Mouse (Mus musculus): ENCODE results near the gene Fastk. TPM values are rescaled to one million over a fixed set of nuclear protein-coding genes. Genes with fewer than 3 reads are reported as not detected.

The Fastk gene
- polyA plus RNA-seq, 1 experiment = 91.1 TPM

DNA sequence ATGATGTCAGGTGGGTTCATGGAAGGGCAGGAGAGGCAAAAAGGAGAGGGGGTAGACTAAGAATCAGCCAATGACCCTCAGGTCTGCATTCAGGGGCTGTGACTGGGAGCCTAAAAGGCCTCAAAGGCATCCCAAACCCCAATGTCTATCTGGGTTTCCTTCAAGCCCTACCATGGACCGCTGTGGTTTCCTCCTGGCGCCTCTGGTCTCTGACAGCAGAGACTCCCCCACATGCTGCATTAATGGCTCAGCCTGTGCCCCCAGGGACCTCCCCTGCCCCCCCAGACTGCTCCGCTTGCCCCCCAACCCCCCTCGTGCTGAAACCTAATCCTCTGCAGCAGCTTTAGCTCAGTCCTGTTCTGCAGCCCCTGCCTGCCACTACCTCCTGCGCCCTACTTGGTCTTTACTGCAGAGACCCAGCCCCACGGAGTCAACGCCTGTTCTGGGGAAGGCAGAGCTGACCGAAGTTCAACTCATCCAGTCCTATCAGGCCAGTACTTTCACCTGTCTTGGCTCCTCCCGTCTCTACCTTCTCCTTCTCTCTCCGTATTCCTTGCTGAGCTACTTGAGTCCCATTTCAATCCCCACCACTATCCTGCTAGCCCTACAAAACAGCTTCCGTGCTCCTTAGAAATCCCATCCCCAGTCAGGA is 31.9 kb downstream of the Fastk start, which contains the start of gene Asic3:
Asic3 (plus strand) TSS at position 351 of the 652 bp plus-strand sequence.
- Histone ChIP-seq H3K27ac (ENCODE audit: insufficient read depth, low read length) (no peak within 1 kb of the TSS), H3K4me3 (ENCODE audit: insufficient read depth, low read length) (no peak within 1 kb of the TSS), H3K4me1 (ENCODE audit: control insufficient read depth, insufficient read depth, low read length) (no peaks in the 10 kb centered on the region)
- TF ChIP-seq CTCF (IDR thresholded peaks at IDR 0.05; ENCODE audit: borderline replicate concordance, insufficient read depth, low read length) (no peak), POLR2A (IDR thresholded peaks at IDR 0.05; ENCODE audit: low read depth, low read length) (no peak)

DNA sequence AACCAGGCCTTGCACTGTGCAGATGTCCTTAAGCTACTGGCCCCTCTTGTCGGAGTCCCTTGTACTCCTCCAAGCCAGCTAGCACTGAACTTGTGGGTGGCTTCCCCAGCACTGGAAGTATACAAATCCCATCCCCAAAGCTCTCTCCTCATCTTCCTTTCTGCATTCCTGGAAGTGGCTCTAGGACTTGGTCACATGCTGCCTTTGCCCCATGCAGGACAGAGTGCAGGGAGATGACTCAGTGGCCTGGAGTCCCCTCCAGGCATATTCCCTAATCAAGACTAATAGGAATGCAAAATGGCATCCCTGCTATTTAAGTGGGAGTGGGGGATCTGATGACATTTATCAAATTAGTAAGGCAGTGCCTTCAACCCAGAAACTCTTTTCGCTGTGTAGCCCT is 33.0 kb downstream of the Fastk start:
- Histone ChIP-seq H3K4me1 (ENCODE audit: control insufficient read depth, insufficient read depth, low read length) (no peaks in the 10 kb centered on the region), H3K27ac (ENCODE audit: insufficient read depth, low read length) (no peak overlapping the region)
- TF ChIP-seq POLR2A (IDR thresholded peaks at IDR 0.05; ENCODE audit: low read depth, low read length) (no peak), CTCF (IDR thresholded peaks at IDR 0.05; ENCODE audit: borderline replicate concordance, insufficient read depth, low read length) (no peak)

GRCm38 (mm10) chr5:24409466-24409865 is 35.6 kb downstream of the Fastk start:
- Histone ChIP-seq H3K4me3 (ENCODE audit: insufficient read depth, low read length) (no peak overlapping the region), H3K4me1 (ENCODE audit: control insufficient read depth, insufficient read depth, low read length) (no peaks in the 10 kb centered on the region; the same call in 1 of the 2 replicates), H3K27ac (ENCODE audit: insufficient read depth, low read length) (no peak overlapping the region)
- no peak for TF ChIP-seq CTCF (IDR thresholded peaks at IDR 0.05; ENCODE audit: borderline replicate concordance, insufficient read depth, low read length)

More for the DNA sequence above, 33.0 kb downstream of the Fastk start:
- H3K4me3 ChIP-seq (ENCODE audit: insufficient read depth, low read length) = no peak overlapping the region

DNA sequence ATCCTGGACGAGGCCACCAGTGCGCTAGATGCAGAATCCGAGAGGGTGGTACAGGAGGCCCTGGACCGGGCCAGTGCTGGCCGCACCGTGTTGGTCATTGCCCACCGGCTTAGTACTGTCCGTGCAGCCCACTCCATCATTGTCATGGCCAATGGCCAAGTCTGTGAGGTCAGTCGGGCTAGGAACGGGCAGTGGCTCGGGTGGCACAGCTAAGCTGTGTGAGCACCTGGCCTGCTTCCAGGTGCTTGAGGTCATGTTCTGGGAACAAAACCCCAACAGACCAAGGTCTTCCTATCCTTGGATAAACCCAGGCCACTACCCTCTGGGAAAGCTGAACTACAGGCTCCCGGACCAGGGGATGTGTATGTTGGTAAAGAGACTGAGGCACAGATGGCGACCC is 36.4 kb downstream of the Fastk start:
- no peak overlapping the region for H3K4me3 ChIP-seq (ENCODE audit: insufficient read depth, low read length)
- TF ChIP-seq POLR2A (IDR thresholded peaks at IDR 0.05; ENCODE audit: low read depth, low read length) (no peak), CTCF (IDR thresholded peaks at IDR 0.05; ENCODE audit: borderline replicate concordance, insufficient read depth, low read length) (no peak)
- H3K27ac ChIP-seq (ENCODE audit: insufficient read depth, low read length) = no peak overlapping the region
- no peaks in the 10 kb centered on the region; the same call in 1 of the 2 replicates for H3K4me1 ChIP-seq (ENCODE audit: control insufficient read depth, insufficient read depth, low read length)

DNA sequence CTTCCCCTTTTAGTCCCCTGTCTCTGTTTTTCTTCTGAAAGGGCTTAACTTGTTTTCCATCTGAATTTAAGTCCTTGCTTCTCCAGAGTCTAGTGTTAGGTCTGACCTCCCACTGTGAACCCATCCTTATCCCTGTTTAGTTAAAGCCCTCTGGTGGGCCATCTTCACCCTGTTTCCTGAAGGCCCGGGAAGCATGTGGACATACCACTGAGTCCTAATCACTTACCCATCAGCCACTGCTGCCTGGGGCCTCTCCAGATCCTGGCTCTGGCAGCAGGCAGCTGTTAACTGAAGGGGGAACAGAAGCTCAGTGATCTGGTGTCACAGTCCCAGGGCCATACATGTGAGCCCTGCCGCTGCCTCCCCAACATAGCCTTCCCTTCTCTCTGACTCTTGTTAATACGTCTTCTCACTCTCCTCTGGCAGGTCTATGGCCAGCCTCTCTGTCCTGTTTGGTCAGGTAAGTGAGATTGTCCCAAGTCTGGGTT is 39.7 kb downstream of the Fastk start:
- TF ChIP-seq POLR2A (IDR thresholded peaks at IDR 0.05; ENCODE audit: low read depth, low read length) (no peak), CTCF (IDR thresholded peaks at IDR 0.05; ENCODE audit: borderline replicate concordance, insufficient read depth, low read length) (no peak)
- H3K4me3 ChIP-seq (ENCODE audit: insufficient read depth, low read length) = no peak overlapping the region
- H3K4me1 ChIP-seq (ENCODE audit: control insufficient read depth, insufficient read depth, low read length) = no peaks in the 10 kb centered on the region; the same call in 1 of the 2 replicates
- peak overlapping the region; percentile 45 for H3K27ac ChIP-seq (ENCODE audit: insufficient read depth, low read length)

- Histone ChIP-seq H3K4me3 (ENCODE audit: insufficient read depth, low read length) (no peak overlapping the region), H3K27ac (ENCODE audit: insufficient read depth, low read length) (peak overlapping the region; percentile 45; the same call in 1 of the 2 replicates), H3K4me1 (ENCODE audit: control insufficient read depth, insufficient read depth, low read length) (no peaks in the 10 kb centered on the region; the same call in 1 of the 2 replicates)
- TF ChIP-seq CTCF (IDR thresholded peaks at IDR 0.05; ENCODE audit: borderline replicate concordance, insufficient read depth, low read length) (no peak), POLR2A (IDR thresholded peaks at IDR 0.05; ENCODE audit: low read depth, low read length) (no peak)
Measured at GRCm38 (mm10) chr5:24404594-24405360, 40.3 kb downstream of the Fastk start.

DNA sequence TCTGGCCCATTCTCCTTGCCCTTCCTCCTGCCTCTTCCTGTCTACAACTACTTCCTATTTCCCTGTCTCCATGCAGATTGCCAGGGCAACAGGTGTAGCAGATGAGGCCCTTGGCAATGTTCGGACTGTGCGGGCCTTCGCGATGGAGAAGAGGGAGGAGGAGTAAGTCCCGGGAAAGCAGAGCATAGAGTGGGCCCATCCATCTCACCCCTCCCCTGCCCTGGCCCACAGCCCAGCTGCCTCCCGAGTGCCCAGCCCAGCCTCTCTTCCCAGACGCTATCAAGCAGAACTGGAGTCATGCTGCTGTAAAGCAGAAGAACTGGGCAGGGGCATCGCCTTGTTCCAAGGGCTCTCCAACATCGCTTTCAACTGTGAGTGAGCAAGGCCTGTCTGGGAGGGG is 43.1 kb downstream of the Fastk start:
- TF ChIP-seq CTCF (IDR thresholded peaks at IDR 0.05; ENCODE audit: borderline replicate concordance, insufficient read depth, low read length) = no peak
- TF ChIP-seq POLR2A (IDR thresholded peaks at IDR 0.05; ENCODE audit: low read depth, low read length) = no peak
- Histone ChIP-seq H3K4me3 (ENCODE audit: insufficient read depth, low read length) (no peak overlapping the region), H3K4me1 (ENCODE audit: control insufficient read depth, insufficient read depth, low read length) (no peaks in the 10 kb centered on the region; the same call in 1 of the 2 replicates), H3K27ac (ENCODE audit: insufficient read depth, low read length) (no peak overlapping the region)

DNA sequence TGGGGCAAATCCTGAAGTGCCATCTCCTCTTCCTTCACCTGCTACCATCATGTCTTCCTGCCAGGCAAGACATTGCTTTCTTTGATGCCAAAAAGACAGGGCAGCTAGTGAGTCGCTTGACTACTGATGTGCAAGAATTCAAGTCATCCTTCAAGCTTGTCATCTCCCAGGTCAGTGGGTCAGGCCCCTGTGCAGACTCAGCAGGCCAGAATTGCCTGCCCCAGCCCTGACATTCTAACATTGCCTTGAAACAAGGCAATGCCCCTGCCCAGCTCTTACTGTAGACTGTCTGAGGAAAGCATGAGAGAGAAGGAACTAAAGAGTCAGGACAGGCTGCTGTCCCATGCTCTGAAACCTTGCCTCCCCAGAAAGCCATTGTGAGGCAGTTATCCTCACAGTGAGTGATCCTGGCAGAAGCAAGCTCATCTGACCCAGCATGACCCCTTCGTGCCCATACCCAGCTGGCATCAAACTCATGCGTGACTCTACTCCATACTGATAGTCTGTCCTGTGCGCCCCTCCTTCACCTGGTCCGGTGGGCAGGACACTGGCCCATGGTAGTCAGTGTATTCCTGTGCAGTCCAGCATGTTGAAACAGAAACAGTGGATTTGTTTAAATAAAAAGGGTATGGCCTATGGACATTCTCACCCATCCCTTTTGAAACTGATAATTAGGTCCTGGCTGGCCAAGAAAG is 44.0 kb downstream of the Fastk start:
- TF ChIP-seq POLR2A (IDR thresholded peaks at IDR 0.05; ENCODE audit: low read depth, low read length) (no peak), CTCF (IDR thresholded peaks at IDR 0.05; ENCODE audit: borderline replicate concordance, insufficient read depth, low read length) (no peak)
- H3K4me3 ChIP-seq (ENCODE audit: insufficient read depth, low read length) = no peak overlapping the region
- no peaks in the 10 kb centered on the region; the same call in 1 of the 2 replicates for H3K4me1 ChIP-seq (ENCODE audit: control insufficient read depth, insufficient read depth, low read length)
- no peak overlapping the region for H3K27ac ChIP-seq (ENCODE audit: insufficient read depth, low read length)

GRCm38 (mm10) chr5:24400362-24400761 is 44.7 kb downstream of the Fastk start:
- no peaks in the 10 kb centered on the region; the same call in 1 of the 2 replicates for H3K4me1 ChIP-seq (ENCODE audit: control insufficient read depth, insufficient read depth, low read length)
- TF ChIP-seq CTCF (IDR thresholded peaks at IDR 0.05; ENCODE audit: borderline replicate concordance, insufficient read depth, low read length) (no peak), POLR2A (IDR thresholded peaks at IDR 0.05; ENCODE audit: low read depth, low read length) (no peak)

More at GRCm38 (mm10) chr5:24400362-24400761, 44.7 kb downstream of the Fastk start:
- Histone ChIP-seq H3K4me3 (ENCODE audit: insufficient read depth, low read length) (no peak overlapping the region), H3K27ac (ENCODE audit: insufficient read depth, low read length) (no peak overlapping the region)
